Mouse (Mus musculus): ENCODE data around the gene Arpc2. TPM values are rescaled to one million over a fixed set of nuclear protein-coding genes. Genes with fewer than 3 reads are reported as not detected.

Arpc2 gene
- polyA plus RNA-seq, 1 experiment, result 150 TPM

DNA sequence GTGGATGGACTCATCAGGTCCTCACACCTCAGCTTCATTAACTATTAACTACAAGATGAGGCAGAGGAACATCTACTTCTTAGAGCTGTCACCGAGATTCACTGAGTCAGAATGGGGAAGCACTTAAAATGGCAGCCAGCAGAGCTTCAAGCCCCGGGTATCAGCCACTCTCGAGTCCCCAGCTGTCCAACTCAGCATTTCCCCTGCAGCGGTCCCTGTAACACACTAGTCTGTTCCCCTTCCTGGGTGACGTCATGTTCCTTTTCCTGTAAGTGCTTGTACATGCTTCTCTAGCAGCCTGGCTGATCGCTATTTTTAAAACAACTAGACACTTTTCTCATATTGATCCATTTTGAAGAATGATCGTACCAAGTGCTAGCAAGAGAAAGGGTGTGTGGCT is 8.6 kb upstream of the Arpc2 start:
- Histone ChIP-seq H3K4me1 (ENCODE audit: control insufficient read depth, insufficient read depth, low read length) (peaks cover 2% of the 10 kb centered on the region), H3K4me3 (replicated peaks; ENCODE audit: control insufficient read depth, low read depth, low read length) (no peak overlapping the region), H3K27ac (ENCODE audit: control insufficient read depth, insufficient read depth, low read depth, low read length, poor library complexity) (peak overlapping the region; percentile 85)
- 7% methylated on average over 7 of the region's 7 CpGs for WGBS
- TF ChIP-seq POLR2A (IDR thresholded peaks at IDR 0.05; ENCODE audit: borderline replicate concordance, control insufficient read depth, low read depth, low read length), result no peak
- TF ChIP-seq CTCF (IDR thresholded peaks at IDR 0.05; ENCODE audit: control insufficient read depth, insufficient read depth, low read length), result no peak

- 83% methylated on average over 2 of the region's 2 CpGs for WGBS
- Histone ChIP-seq H3K4me1 (ENCODE audit: control insufficient read depth, insufficient read depth, low read length) (peaks cover 2% of the 10 kb centered on the region), H3K27ac (ENCODE audit: control insufficient read depth, insufficient read depth, low read depth, low read length, poor library complexity) (no peak overlapping the region)
Observed at GRCm38 (mm10) chr1:74229942-74230341, 5.9 kb upstream of the Arpc2 start.

GRCm38 (mm10) chr1:74230992-74231391 is 4.9 kb upstream of the Arpc2 start:
- TF ChIP-seq CTCF (IDR thresholded peaks at IDR 0.05; ENCODE audit: control insufficient read depth, insufficient read depth, low read length) (no peak), POLR2A (IDR thresholded peaks at IDR 0.05; ENCODE audit: borderline replicate concordance, control insufficient read depth, low read depth, low read length) (no peak)
- Histone ChIP-seq H3K4me3 (replicated peaks; ENCODE audit: control insufficient read depth, low read depth, low read length) (no peak overlapping the region), H3K27ac (ENCODE audit: control insufficient read depth, insufficient read depth, low read depth, low read length, poor library complexity) (no peak overlapping the region), H3K4me1 (ENCODE audit: control insufficient read depth, insufficient read depth, low read length) (peaks cover 2% of the 10 kb centered on the region)
- 67% methylated on average over 1 of the region's 1 CpGs for WGBS

More at GRCm38 (mm10) chr1:74229942-74230341, 5.9 kb upstream of the Arpc2 start:
- TF ChIP-seq CTCF (IDR thresholded peaks at IDR 0.05; ENCODE audit: control insufficient read depth, insufficient read depth, low read length) (no peak), POLR2A (IDR thresholded peaks at IDR 0.05; ENCODE audit: borderline replicate concordance, control insufficient read depth, low read depth, low read length) (no peak)
- no peak overlapping the region for H3K4me3 ChIP-seq (replicated peaks; ENCODE audit: control insufficient read depth, low read depth, low read length)

- Histone ChIP-seq H3K4me3 (replicated peaks; ENCODE audit: control insufficient read depth, low read depth, low read length) (peak overlapping the region; percentile 82), H3K4me1 (ENCODE audit: control insufficient read depth, insufficient read depth, low read length) (peaks cover 2% of the 10 kb centered on the region), H3K27ac (ENCODE audit: control insufficient read depth, insufficient read depth, low read depth, low read length, poor library complexity) (peak overlapping the region; percentile 94)
- WGBS, result under 1% methylated on average over 50 of the region's 57 CpGs
- TF ChIP-seq CTCF (IDR thresholded peaks at IDR 0.05; ENCODE audit: control insufficient read depth, insufficient read depth, low read length), result no peak
- TF ChIP-seq POLR2A (IDR thresholded peaks at IDR 0.05; ENCODE audit: borderline replicate concordance, control insufficient read depth, low read depth, low read length), result peak; percentile 47; the same call in 1 of the 2 replicates
Observed at GRCm38 (mm10) chr1:74236590-74237317, 870 bp downstream of the Arpc2 start.

GRCm38 (mm10) chr1:74237671-74238070 is 1.8 kb downstream of the Arpc2 start:
- Histone ChIP-seq H3K4me1 (ENCODE audit: control insufficient read depth, insufficient read depth, low read length) (peaks cover 2% of the 10 kb centered on the region), H3K27ac (ENCODE audit: control insufficient read depth, insufficient read depth, low read depth, low read length, poor library complexity) (no peak overlapping the region; the same call in 1 of the 2 replicates), H3K4me3 (replicated peaks; ENCODE audit: control insufficient read depth, low read depth, low read length) (peak overlapping the region; percentile 81)

GRCm38 (mm10) chr1:74238136-74238535 is 2.3 kb downstream of the Arpc2 start:
- WGBS, result 0% methylated on average over 1 of the region's 1 CpGs
- H3K27ac ChIP-seq (ENCODE audit: control insufficient read depth, insufficient read depth, low read depth, low read length, poor library complexity), result no peak overlapping the region; the same call in 1 of the 2 replicates
- peaks cover 2% of the 10 kb centered on the region for H3K4me1 ChIP-seq (ENCODE audit: control insufficient read depth, insufficient read depth, low read length)
- TF ChIP-seq CTCF (IDR thresholded peaks at IDR 0.05; ENCODE audit: control insufficient read depth, insufficient read depth, low read length) (no peak), POLR2A (IDR thresholded peaks at IDR 0.05; ENCODE audit: borderline replicate concordance, control insufficient read depth, low read depth, low read length) (no peak)
- H3K4me3 ChIP-seq (replicated peaks; ENCODE audit: control insufficient read depth, low read depth, low read length), result peak overlapping the region; percentile 81

More at GRCm38 (mm10) chr1:74237671-74238070, 1.8 kb downstream of the Arpc2 start:
- WGBS, result 0% methylated on average over 5 of the region's 5 CpGs
- no peak for TF ChIP-seq POLR2A (IDR thresholded peaks at IDR 0.05; ENCODE audit: borderline replicate concordance, control insufficient read depth, low read depth, low read length)
- no peak for TF ChIP-seq CTCF (IDR thresholded peaks at IDR 0.05; ENCODE audit: control insufficient read depth, insufficient read depth, low read length)

DNA sequence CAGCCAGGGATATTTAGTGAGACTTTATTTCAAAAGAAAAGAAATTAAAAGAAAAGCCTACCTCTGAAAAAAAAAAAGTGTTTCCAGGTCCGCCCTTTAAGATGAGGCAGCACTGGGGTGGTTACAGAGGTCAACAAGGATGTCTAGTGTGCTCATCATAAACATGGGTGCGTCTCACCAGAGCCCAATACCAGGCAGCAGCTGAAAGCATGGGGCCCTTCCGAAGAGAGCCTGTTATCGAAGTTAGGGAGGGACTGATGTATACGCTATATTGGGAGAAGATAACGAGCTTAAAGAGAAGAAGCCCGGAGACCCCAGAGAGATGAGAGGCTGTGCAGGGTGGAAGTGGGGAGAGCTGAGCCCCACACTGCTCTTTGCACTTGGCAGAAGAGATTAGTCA is 3.3 kb downstream of the Arpc2 start:
- Histone ChIP-seq H3K4me3 (replicated peaks; ENCODE audit: control insufficient read depth, low read depth, low read length) (peak overlapping the region; percentile 61), H3K27ac (ENCODE audit: control insufficient read depth, insufficient read depth, low read depth, low read length, poor library complexity) (peak overlapping the region; percentile 56; the same call in 1 of the 2 replicates), H3K4me1 (ENCODE audit: control insufficient read depth, insufficient read depth, low read length) (peaks cover 2% of the 10 kb centered on the region)
- TF ChIP-seq CTCF (IDR thresholded peaks at IDR 0.05; ENCODE audit: control insufficient read depth, insufficient read depth, low read length) (no peak), POLR2A (IDR thresholded peaks at IDR 0.05; ENCODE audit: borderline replicate concordance, control insufficient read depth, low read depth, low read length) (no peak)
- 6% methylated on average over 7 of the region's 7 CpGs for WGBS

- peak overlapping the region; percentile 56 for H3K27ac ChIP-seq (ENCODE audit: control insufficient read depth, insufficient read depth, low read depth, low read length, poor library complexity)
- TF ChIP-seq POLR2A (IDR thresholded peaks at IDR 0.05; ENCODE audit: borderline replicate concordance, control insufficient read depth, low read depth, low read length) (no peak), CTCF (IDR thresholded peaks at IDR 0.05; ENCODE audit: control insufficient read depth, insufficient read depth, low read length) (no peak)
- H3K4me1 ChIP-seq (ENCODE audit: control insufficient read depth, insufficient read depth, low read length), result peaks cover 2% of the 10 kb centered on the region
- peak overlapping the region; percentile 63 for H3K4me3 ChIP-seq (replicated peaks; ENCODE audit: control insufficient read depth, low read depth, low read length)
- WGBS, result 4% methylated on average over 11 of the region's 11 CpGs
Observed at GRCm38 (mm10) chr1:74239618-74240017, 3.7 kb downstream of the Arpc2 start.

Data from bone marrow, adult 2 months (tissue).